Mouse (Mus musculus) forebrain, embryonic 12.5 days (tissue): ENCODE results near the gene Cdk19. TPM values are rescaled to one million over a fixed set of nuclear protein-coding genes. Genes with fewer than 3 reads are reported as not detected.
A peak's percentile ranks its signal among the peaks of the same experiment; 100 is the strongest.
"Not testable (repeated sequence)": the region's sequence is repeated elsewhere in the genome, so short reads cannot be mapped to it uniquely, and the experiment has no call there.

Experiments
- ATAC-seq: fragments of 200-750 bp; cut with Nextera tagmentation; 2 replicates; pipeline ENCODE4 v1.8.0; 2017; ENCODE audit warnings: moderate TSS enrichment; ENCODE audit not compliant: low FRiP score
- H3K27ac ChIP-seq: fragments of 300-500 bp; sonication (generic); 2 replicates; pipeline ENCODE4 v1.5.1; 2016; ENCODE audit warnings: mild to moderate bottlenecking
- H3K27me3 ChIP-seq: fragments of 300-500 bp; sonication (generic); 2 replicates; pipeline ENCODE4 v1.6.1; 2016; ENCODE audit warnings: mild to moderate bottlenecking
- H3K36me3 ChIP-seq: fragments of 300-500 bp; sonication (generic); replicated peaks from 2 replicates; pipeline ENCODE4 v1.6.1; 2016; ENCODE audit warnings: mild to moderate bottlenecking
- H3K4me1 ChIP-seq: fragments of 300-500 bp; sonication (generic); 2 replicates; pipeline ENCODE4 v1.6.1; 2016
- H3K4me2 ChIP-seq: fragments of 300-500 bp; sonication (generic); 2 replicates; pipeline ENCODE4 v1.6.1; 2016; ENCODE audit warnings: mild to moderate bottlenecking, moderate library complexity
- H3K4me3 ChIP-seq: fragments of 300-500 bp; sonication (generic); replicated peaks from 2 replicates; pipeline ENCODE4 v1.5.1; 2016; ENCODE audit warnings: mild to moderate bottlenecking
- H3K9ac ChIP-seq: fragments of 300-500 bp; sonication (generic); 2 replicates; pipeline ENCODE4 v1.6.1; 2016; ENCODE audit warnings: mild to moderate bottlenecking
- H3K9me3 ChIP-seq: fragments of 300-500 bp; sonication (generic); 2 replicates; pipeline ENCODE4 v1.6.1; 2016
- WGBS: fragments of 180-500 bp; shearing (Covaris S2); methylation state at CpG from one replicate; pipeline ENCODE4 v1.1.7; 2016; 5-methylcytosine and 5-hydroxymethylcytosine counted together
- polyA plus RNA-seq: library from polyadenylated mRNA; unstranded; fragments of >200 nt; fragmentation: Nextera tagmentation; extraction: Ambion mirVana; gene quantifications from 2 replicates; pipeline ENCODE4 v1.2.1, GENCODE M21; 2016

The Cdk19 gene
- polyA plus RNA-seq, 1 experiment from 2014 or later, result 12.5 TPM

GRCm38 (mm10) chr10:40416944-40417343 is 77.6 kb downstream of the Cdk19 start:
- ATAC-seq, result no peak
- H3K9ac ChIP-seq, result no peak overlapping the region
- no peak overlapping the region for H3K4me3 ChIP-seq
- H3K4me2 ChIP-seq, result no peak overlapping the region
- no peaks in the 10 kb centered on the region for H3K27me3 ChIP-seq
- peaks cover 4% of the 10 kb centered on the region for H3K4me1 ChIP-seq
- H3K27ac ChIP-seq, result no peak overlapping the region
- H3K9me3 ChIP-seq, result no peaks in the 10 kb centered on the region
- no peaks in the 10 kb centered on the region for H3K36me3 ChIP-seq
- 89% methylated on average over 7 of the region's 7 CpGs for WGBS

GRCm38 (mm10) chr10:40419841-40420240 is 80.5 kb downstream of the Cdk19 start:
- no peak overlapping the region for H3K4me2 ChIP-seq
- no peaks in the 10 kb centered on the region for H3K36me3 ChIP-seq
- 81% methylated on average over 4 of the region's 4 CpGs for WGBS
- H3K27ac ChIP-seq, result no peak overlapping the region
- H3K4me3 ChIP-seq, result no peak overlapping the region
- peaks cover 4% of the 10 kb centered on the region for H3K4me1 ChIP-seq
- no peaks in the 10 kb centered on the region for H3K27me3 ChIP-seq
- H3K9me3 ChIP-seq, result no peaks in the 10 kb centered on the region
- H3K9ac ChIP-seq, result no peak overlapping the region
- ATAC-seq, result no peak

- no peaks in the 10 kb centered on the region for H3K27me3 ChIP-seq
- no peak overlapping the region for H3K4me2 ChIP-seq
- H3K9me3 ChIP-seq, result no peaks in the 10 kb centered on the region
- no peak for ATAC-seq
- H3K4me3 ChIP-seq, result no peak overlapping the region
- H3K27ac ChIP-seq, result no peak overlapping the region
- H3K4me1 ChIP-seq, result peaks cover 12% of the 10 kb centered on the region
- H3K9ac ChIP-seq, result no peak overlapping the region
- WGBS, result 91% methylated on average over 2 of the region's 2 CpGs
- H3K36me3 ChIP-seq, result no peaks in the 10 kb centered on the region
Observed at GRCm38 (mm10) chr10:40420703-40421102, 81.3 kb downstream of the Cdk19 start.

- Histone ChIP-seq H3K27ac (no peak overlapping the region), H3K9ac (no peak overlapping the region), H3K9me3 (no peaks in the 10 kb centered on the region), H3K4me1 (peaks cover 14% of the 10 kb centered on the region), H3K4me2 (no peak overlapping the region), H3K27me3 (no peaks in the 10 kb centered on the region), H3K4me3 (no peak overlapping the region), H3K36me3 (no peaks in the 10 kb centered on the region)
- no peak for ATAC-seq
- 86% methylated on average over 2 of the region's 2 CpGs for WGBS
Observed at GRCm38 (mm10) chr10:40421724-40422123, 82.4 kb downstream of the Cdk19 start.

- H3K27ac ChIP-seq, result no peak overlapping the region
- peaks cover 14% of the 10 kb centered on the region for H3K4me1 ChIP-seq
- H3K27me3 ChIP-seq, result no peaks in the 10 kb centered on the region
- no peaks in the 10 kb centered on the region for H3K9me3 ChIP-seq
- WGBS, result 55% methylated on average over 4 of the region's 4 CpGs
- H3K9ac ChIP-seq, result no peak overlapping the region
- H3K4me2 ChIP-seq, result no peak overlapping the region
- ATAC-seq, result no peak
- H3K4me3 ChIP-seq, result no peak overlapping the region
- H3K36me3 ChIP-seq, result no peaks in the 10 kb centered on the region
Observed at GRCm38 (mm10) chr10:40422696-40423095, 83.3 kb downstream of the Cdk19 start.

- not testable (repeated sequence) for H3K4me2 ChIP-seq, H3K36me3 ChIP-seq, H3K4me3 ChIP-seq, H3K27me3 ChIP-seq, H3K9ac ChIP-seq, H3K9me3 ChIP-seq, ATAC-seq, H3K27ac ChIP-seq
- peaks cover 14% of the 10 kb centered on the region for H3K4me1 ChIP-seq
- 93% methylated on average over 4 of the region's 4 CpGs for WGBS
Observed at GRCm38 (mm10) chr10:40424428-40424827, 85.1 kb downstream of the Cdk19 start.

- no peaks in the 10 kb centered on the region for H3K27me3 ChIP-seq
- H3K9me3 ChIP-seq, result no peaks in the 10 kb centered on the region
- H3K4me1 ChIP-seq, result peaks cover 14% of the 10 kb centered on the region
- H3K36me3 ChIP-seq, result no peaks in the 10 kb centered on the region
- ATAC-seq, result no peak
- H3K4me2 ChIP-seq, result peak overlapping the region; percentile 29
- 42% methylated on average over 18 of the region's 18 CpGs for WGBS
- H3K4me3 ChIP-seq, result no peak overlapping the region
- H3K9ac ChIP-seq, result no peak overlapping the region
- H3K27ac ChIP-seq, result no peak overlapping the region
Observed at GRCm38 (mm10) chr10:40425243-40426095, 86.1 kb downstream of the Cdk19 start.

- no peak overlapping the region for H3K9ac ChIP-seq
- H3K27me3 ChIP-seq, result no peaks in the 10 kb centered on the region
- ATAC-seq, result no peak
- no peaks in the 10 kb centered on the region for H3K9me3 ChIP-seq
- WGBS, result 66% methylated on average over 6 of the region's 6 CpGs
- no peak overlapping the region for H3K4me2 ChIP-seq
- no peak overlapping the region for H3K4me3 ChIP-seq
- H3K27ac ChIP-seq, result no peak overlapping the region
- no peaks in the 10 kb centered on the region for H3K36me3 ChIP-seq
- H3K4me1 ChIP-seq, result peaks cover 10% of the 10 kb centered on the region
Observed at GRCm38 (mm10) chr10:40426096-40426450, 86.7 kb downstream of the Cdk19 start.

- H3K9me3 ChIP-seq, result no peaks in the 10 kb centered on the region
- no peak overlapping the region for H3K4me3 ChIP-seq
- 89% methylated on average over 6 of the region's 6 CpGs for WGBS
- no peak overlapping the region for H3K9ac ChIP-seq
- H3K4me1 ChIP-seq, result peaks cover 10% of the 10 kb centered on the region
- no peaks in the 10 kb centered on the region for H3K27me3 ChIP-seq
- no peak overlapping the region for H3K4me2 ChIP-seq
- no peak overlapping the region for H3K27ac ChIP-seq
- no peak for ATAC-seq
- no peaks in the 10 kb centered on the region for H3K36me3 ChIP-seq
Observed at GRCm38 (mm10) chr10:40428633-40429032, 89.3 kb downstream of the Cdk19 start.

GRCm38 (mm10) chr10:40429081-40429480 is 89.7 kb downstream of the Cdk19 start:
- no peaks in the 10 kb centered on the region for H3K36me3 ChIP-seq
- no peak overlapping the region for H3K4me2 ChIP-seq
- WGBS, result 70% methylated on average over 2 of the region's 2 CpGs
- no peak for ATAC-seq
- no peak overlapping the region for H3K9ac ChIP-seq
- no peaks in the 10 kb centered on the region for H3K9me3 ChIP-seq
- H3K27me3 ChIP-seq, result no peaks in the 10 kb centered on the region
- H3K4me3 ChIP-seq, result no peak overlapping the region
- H3K27ac ChIP-seq, result no peak overlapping the region
- H3K4me1 ChIP-seq, result peaks cover 10% of the 10 kb centered on the region

GRCm38 (mm10) chr10:40430209-40430608 is 90.8 kb downstream of the Cdk19 start:
- no peak for ATAC-seq
- H3K9me3 ChIP-seq, result no peaks in the 10 kb centered on the region
- no peak overlapping the region for H3K9ac ChIP-seq
- 93% methylated on average over 4 of the region's 4 CpGs for WGBS
- no peak overlapping the region for H3K4me2 ChIP-seq
- no peaks in the 10 kb centered on the region for H3K36me3 ChIP-seq
- peaks cover 7% of the 10 kb centered on the region for H3K4me1 ChIP-seq
- no peak overlapping the region for H3K27ac ChIP-seq
- no peaks in the 10 kb centered on the region for H3K27me3 ChIP-seq
- no peak overlapping the region for H3K4me3 ChIP-seq

- H3K9ac ChIP-seq, result no peak overlapping the region
- no peak overlapping the region for H3K27ac ChIP-seq
- 84% methylated on average over 3 of the region's 3 CpGs for WGBS
- no peak for ATAC-seq
- no peak overlapping the region for H3K4me2 ChIP-seq
- H3K9me3 ChIP-seq, result no peaks in the 10 kb centered on the region
- no peak overlapping the region for H3K4me3 ChIP-seq
- no peaks in the 10 kb centered on the region for H3K4me1 ChIP-seq
- no peaks in the 10 kb centered on the region for H3K36me3 ChIP-seq
- no peaks in the 10 kb centered on the region for H3K27me3 ChIP-seq
Observed at GRCm38 (mm10) chr10:40431957-40432356, 92.6 kb downstream of the Cdk19 start.

- Histone ChIP-seq H3K27ac (no peak overlapping the region), H3K4me3 (no peak overlapping the region), H3K36me3 (no peaks in the 10 kb centered on the region), H3K9ac (no peak overlapping the region), H3K27me3 (no peaks in the 10 kb centered on the region), H3K9me3 (no peaks in the 10 kb centered on the region), H3K4me2 (no peak overlapping the region), H3K4me1 (no peaks in the 10 kb centered on the region)
- 94% methylated on average over 9 of the region's 9 CpGs for WGBS
- no peak for ATAC-seq
Observed at GRCm38 (mm10) chr10:40432375-40432774, 93.0 kb downstream of the Cdk19 start.
